Mouse (Mus musculus) left cerebral cortex, postnatal 4 days (tissue): ENCODE measurements around the gene Myh14. TPM values are rescaled to one million over a fixed set of nuclear protein-coding genes. Genes with fewer than 3 reads are reported as not detected.
A peak's percentile ranks its signal among the peaks of the same experiment; 100 is the strongest.

Experiments used
- DNase-seq: peaks from one replicate; pipeline ENCODE4 v3.0.0-alpha.2; 2022
- intact Hi-C: fragments of 180-260 bp; cut with DNase I; formaldehyde crosslinking; loops from one replicate; pipeline ENCODE4 v1.15.1; 2025
- total RNA-seq, 2 experiments: library from RNA; stranded (reverse); gene quantifications; 2 replicates each; pipeline ENCODE4 v1.2.3; 2021

The Myh14 gene
- total RNA-seq, 2 experiments from 2014 or later: 3.0 to 5.7 TPM

GRCm38 (mm10) chr7:44672193-44672592 lies 1.6 kb upstream of the Myh14 start:
- no peak for DNase-seq
- intact Hi-C loops: no loop called here

DNA sequence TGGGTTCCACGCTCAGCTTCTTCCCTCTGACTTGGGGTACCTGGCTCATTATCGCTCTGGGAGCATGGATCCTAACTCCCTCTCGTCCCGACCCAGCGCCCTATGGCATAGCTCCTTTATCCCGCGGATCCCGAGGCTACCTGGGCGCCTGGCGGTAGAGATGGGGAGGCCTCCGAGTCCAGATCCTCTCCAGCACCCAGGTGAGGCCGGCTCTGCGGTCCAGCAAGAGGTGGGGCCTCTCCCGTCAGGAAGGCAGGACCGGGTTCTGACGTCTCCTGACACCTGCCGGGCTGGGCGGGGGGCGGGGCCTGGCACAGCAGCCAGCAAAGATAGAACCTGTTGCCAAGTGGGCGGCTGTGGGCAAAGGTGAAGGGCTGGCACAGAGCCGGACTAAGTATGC lies 1.5 kb downstream of the Myh14 start:
- no peak for DNase-seq
- intact Hi-C loops: no loop called here

- intact Hi-C loops: no loop called here
- no peak for DNase-seq
Measured at GRCm38 (mm10) chr7:44667996-44668738, 2.5 kb downstream of the Myh14 start.

- intact Hi-C loops: no loop called here
- DNase-seq: no peak
Measured at GRCm38 (mm10) chr7:44666462-44666861, 4.2 kb downstream of the Myh14 start.

DNA sequence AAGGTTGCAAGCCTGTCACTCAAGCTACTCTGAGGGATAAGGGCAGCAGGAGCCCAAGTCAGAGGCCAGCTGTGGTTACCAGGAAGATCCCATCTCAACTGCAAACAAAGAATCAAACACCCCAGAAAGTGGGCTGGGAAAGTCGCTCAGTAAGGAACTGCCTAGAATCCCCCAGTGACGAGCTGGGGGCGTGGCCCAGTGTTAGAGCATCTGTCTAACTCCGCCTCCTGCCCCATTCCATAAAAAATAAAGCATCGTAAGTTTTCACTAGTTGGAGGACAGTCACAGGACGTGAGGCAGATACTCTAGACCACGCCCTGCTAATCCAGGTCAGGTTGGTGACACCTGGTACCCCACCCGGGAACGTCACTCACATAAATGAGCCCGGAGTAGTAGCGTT lies 5.9 kb downstream of the Myh14 start:
- intact Hi-C loops: no loop called here
- no peak for DNase-seq

DNA sequence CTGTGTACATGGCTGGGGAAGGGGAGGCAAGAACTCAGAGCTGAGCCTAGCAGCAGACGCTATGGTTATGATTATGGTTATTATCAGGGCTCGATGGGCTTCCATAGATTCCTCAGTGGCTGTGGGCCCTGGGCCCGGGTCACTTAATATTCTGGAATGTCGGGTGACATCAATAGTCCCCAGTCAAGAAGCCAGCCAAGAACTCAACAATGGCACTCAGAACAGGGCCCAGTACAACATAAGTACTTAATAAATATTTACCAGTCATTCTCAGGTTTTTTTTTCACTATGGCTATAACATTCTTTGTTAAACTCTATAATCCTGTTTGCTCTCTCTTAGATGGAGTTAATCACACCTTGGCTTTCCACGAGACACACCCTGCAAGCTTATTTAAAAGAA lies 7.1 kb downstream of the Myh14 start:
- intact Hi-C loops: no loop called here
- DNase-seq: no peak

- no peak for DNase-seq
- intact Hi-C loops: no loop called here
Measured at GRCm38 (mm10) chr7:44662569-44662968, 8.1 kb downstream of the Myh14 start.

GRCm38 (mm10) chr7:44662168-44662567 lies 8.5 kb downstream of the Myh14 start:
- DNase-seq: no peak
- intact Hi-C loops: no loop called here

GRCm38 (mm10) chr7:44661219-44661618 lies 9.4 kb downstream of the Myh14 start:
- DNase-seq: no peak
- intact Hi-C loops: no loop called here

DNA sequence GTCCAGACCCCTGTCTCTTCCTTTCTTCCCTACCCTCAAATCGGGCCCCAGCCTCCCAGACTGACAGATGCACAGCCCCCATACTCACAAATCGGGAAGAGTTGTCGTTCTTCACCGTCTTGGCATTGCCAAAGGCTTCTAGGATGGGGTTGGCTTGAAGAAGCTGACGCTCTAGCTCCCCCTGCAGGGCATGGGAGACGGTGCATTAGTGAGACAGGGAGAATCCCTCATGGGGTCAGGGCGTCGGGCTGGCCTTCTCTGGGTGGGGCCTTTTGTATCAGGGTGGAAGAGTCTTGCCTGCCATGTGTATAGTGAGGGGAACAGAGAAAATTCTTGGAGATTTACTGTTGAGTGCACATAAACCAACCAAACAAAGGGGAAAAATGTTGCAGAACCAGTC lies 15.1 kb downstream of the Myh14 start:
- intact Hi-C loops: no loop called here
- DNase-seq: peak; percentile 72

GRCm38 (mm10) chr7:44653773-44654172 lies 16.9 kb downstream of the Myh14 start:
- intact Hi-C loops: no loop called here
- peak; percentile 39 for DNase-seq

DNA sequence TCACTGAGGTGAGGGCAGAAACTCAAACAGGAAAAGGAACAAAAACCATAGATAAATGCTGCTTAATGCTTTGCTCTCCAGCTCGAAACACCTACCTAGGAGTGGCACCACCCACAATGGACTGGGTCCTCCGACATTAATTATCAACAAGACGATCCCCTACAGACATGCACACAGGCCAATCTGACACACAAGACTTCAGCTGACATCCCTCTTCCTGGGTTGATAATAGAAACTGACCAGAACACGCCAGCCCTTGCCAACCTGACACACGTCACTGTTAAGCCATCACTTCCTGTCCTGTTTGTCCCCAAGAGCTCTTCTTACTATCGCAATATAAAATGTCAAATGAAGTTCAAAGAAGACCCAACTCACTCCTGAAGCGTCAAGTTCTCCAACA lies 19.2 kb downstream of the Myh14 start:
- intact Hi-C loops: no loop called here
- DNase-seq: no peak

- intact Hi-C loops: no loop called here
- DNase-seq: peak; percentile 80
Measured at GRCm38 (mm10) chr7:44649990-44650389, 20.7 kb downstream of the Myh14 start.

DNA sequence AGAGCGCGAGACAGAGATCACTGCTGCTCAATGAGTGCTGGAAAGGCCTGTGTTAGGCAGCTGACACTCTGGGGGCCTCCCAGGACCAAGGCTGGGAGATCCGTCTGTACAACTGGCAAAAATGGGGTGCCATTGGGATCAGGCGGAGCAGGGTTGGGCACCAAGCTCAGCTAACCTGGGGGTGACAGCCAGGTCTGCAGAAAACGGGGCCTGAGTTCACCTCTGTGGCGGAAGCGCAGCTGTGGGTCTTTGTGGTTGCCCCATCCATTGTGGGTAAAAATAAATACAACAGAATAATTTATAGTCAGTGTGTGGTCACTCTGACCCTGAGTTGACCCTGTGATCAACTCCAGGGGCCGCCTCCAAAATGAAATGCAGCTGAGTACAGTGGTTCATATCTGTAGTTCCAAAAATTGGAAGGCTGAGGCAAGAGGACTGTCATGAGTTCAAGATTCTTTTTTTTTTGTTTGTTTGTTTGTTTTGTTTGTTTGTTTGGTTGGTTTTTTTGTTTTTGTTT lies 21.5 kb downstream of the Myh14 start:
- intact Hi-C loops: no loop called here

DNA sequence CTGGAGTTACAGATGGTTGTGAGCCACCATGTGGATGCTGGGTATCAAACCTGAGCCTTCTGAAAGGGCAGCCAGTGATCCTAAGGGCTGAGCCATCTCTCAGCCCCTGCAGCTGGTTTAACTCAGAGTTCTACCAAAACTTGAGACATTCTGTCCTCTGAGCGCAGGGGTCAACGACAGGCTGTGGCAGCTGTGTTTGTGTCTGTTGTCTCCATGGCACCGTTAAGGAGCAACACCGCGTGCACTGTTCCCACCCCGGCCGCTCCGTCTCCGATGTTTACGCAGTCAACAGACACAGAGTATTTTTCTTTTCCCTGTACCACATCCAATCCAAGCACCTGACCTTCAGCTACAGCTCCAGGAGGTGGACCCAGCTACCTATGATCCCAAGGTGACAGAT lies 22.9 kb downstream of the Myh14 start:
- intact Hi-C loops: no loop called here
- no peak for DNase-seq

More for the DNA sequence above, 21.5 kb downstream of the Myh14 start:
- no peak for DNase-seq

GRCm38 (mm10) chr7:44647042-44647724 lies 23.5 kb downstream of the Myh14 start:
- peak; percentile 92 for DNase-seq
- intact Hi-C loops: no loop called here

- intact Hi-C loops: no loop called here
- peak; percentile 87 for DNase-seq
Measured at GRCm38 (mm10) chr7:44645951-44646350, 24.7 kb downstream of the Myh14 start.

GRCm38 (mm10) chr7:44645256-44645655 lies 25.4 kb downstream of the Myh14 start:
- DNase-seq: no peak
- intact Hi-C loops: no loop called here

- peak; percentile 49 for DNase-seq
- intact Hi-C loops: no loop called here
Measured at GRCm38 (mm10) chr7:44641887-44642286, 28.8 kb downstream of the Myh14 start.

DNA sequence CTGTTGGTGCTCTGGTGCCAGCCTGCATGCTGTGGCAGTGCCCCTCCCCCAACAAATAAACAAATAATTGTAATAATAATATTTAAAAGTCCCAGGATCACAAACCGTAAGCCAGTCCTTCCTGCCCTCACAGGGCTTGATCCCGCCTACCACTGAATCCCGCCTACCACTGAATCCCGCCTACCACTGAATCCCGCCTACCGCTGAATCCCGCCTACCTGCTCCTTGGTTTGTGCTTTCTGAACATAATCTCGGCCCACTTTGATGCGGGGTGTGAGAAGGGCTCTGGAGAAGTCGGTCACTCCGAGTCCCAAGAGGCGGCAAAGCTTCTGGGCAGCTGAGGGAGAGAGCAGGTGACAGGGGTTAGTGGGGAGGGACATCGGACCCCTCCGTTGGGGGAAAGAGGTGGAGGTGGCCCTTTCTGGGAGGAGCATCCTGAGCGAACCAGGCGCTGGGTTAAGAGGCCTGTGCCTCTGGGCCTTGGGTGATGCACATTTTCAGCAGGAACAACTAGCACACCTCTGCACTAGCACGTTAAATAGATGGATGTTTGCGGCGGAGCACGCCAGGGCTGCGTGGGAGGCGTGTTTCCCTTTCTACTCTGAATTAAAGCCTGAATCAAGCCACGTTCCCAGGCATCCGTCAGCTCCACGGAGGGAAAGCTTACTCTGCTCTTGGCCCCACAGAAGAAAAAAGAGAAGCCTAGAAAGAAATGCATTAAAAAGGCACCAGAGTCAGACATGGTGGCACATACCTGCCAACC lies 29.6 kb downstream of the Myh14 start:
- DNase-seq: no peak
- intact Hi-C loops: no loop called here

DNA sequence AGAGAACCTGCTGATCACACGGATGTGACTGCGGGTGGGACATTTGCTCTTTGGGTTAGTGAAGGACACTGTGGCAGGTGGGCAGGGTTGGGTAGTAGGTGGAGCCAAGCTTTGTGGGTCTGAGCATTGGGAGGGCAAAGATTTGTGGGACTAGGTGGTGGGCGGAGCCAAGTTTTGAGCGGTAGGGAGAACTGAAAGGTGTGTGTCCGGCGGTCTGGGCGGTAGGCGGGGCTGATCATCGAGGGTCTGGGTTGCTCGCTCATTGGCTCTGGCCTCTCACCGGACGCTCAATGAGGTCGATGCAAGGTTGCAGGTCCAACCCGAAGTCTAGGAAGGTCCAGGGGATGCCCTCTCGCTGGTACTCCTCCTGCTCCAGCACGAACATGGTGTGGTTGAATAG lies 32.0 kb downstream of the Myh14 start:
- DNase-seq: no peak
- intact Hi-C loops: no loop called here
